Mouse (Mus musculus) erythroblast, adult 5-6 weeks (primary cell): ENCODE data around the gene Trpm3. TPM values are rescaled to one million over a fixed set of nuclear protein-coding genes. Genes with fewer than 3 reads are reported as not detected.

Source experiments
- ATAC-seq: replicated peaks from 2 replicates; pipeline ENCODE4 v1.8.0; 2016; ENCODE audit warnings: moderate number of reproducible peaks, mild to moderate bottlenecking, moderate TSS enrichment, inconsistent platforms; ENCODE audit not compliant: poor library complexity, low FRiP score, severe bottlenecking
- total RNA-seq, 2 experiments: library from RNA; stranded (forward) in 1 of 2; stranded (reverse) in 1 of 2; fragments of 150-400 nt in 1 of 2; fragments of 200-764, 138-1000 nt in 1 of 2; gene quantifications; 2 replicates each; pipeline versions ENCODE4 v1.2.3 to v1.2.4; 2015 to 2017; ENCODE audit warnings: low replicate concordance in 2 of 2

The Trpm3 gene
- total RNA-seq, 2 experiments from 2014 or later = 0.26 TPM; not detected in 1

- no peak for ATAC-seq
Observed at GRCm38 (mm10) chr19:22303021-22303951, 164.4 kb downstream of the Trpm3 start.

DNA sequence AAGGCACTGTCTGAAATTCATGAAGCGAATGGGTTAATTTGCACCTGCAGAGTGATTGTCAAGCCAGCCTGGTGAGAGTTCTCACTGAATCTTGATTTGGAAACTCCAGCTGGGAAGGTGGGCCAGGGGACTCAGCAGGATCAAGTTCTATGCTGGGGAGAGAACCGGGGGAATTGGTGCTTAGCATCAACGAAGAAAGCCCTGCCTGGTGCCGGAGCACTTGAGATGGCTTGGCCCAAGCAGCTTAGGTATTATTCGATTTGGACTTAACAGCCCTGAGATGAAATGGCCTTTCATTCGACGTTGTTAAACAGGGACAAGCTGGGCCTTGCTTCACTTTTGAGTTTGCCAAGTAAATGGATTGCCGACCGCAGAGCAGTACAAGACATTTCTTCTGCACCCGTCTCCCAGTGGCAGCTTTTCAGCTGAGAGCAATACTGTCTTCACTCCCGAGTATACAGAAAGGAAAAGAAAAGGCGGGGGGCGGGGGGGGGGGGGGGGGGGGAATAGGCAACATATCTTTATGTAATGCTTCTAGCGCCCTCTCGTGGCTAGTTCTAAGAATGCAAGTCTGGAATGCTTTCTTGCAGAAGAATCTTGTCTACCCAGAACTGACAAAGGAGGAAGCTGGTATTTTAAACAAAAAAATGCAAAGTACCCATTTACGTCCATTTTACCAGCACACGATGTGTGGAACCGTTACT lies 165.3 kb downstream of the Trpm3 start:
- no peak for ATAC-seq

GRCm38 (mm10) chr19:22308081-22308480 lies 169.2 kb downstream of the Trpm3 start:
- ATAC-seq = no peak

GRCm38 (mm10) chr19:22317306-22317705 lies 178.5 kb downstream of the Trpm3 start:
- ATAC-seq = no peak

GRCm38 (mm10) chr19:22326813-22327212 lies 188.0 kb downstream of the Trpm3 start:
- no peak for ATAC-seq

DNA sequence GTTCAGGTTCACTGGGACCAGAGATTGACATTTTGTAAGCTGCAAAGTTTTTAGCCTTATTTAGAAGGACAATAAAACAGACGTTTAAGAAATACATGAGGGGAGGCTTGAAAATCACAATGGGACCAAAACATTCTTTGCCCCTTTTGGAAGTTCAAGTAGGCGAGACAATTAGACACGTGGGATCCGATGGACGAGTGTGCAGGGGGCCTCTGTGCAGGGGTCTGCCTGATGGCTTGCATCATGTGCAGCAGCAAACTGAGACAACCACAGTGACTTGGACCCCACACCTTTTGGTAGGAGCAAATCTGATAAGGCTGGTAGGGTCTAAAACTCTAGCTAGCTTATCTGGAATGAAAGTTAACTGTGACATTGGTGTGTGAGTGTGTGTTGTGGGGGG lies 188.4 kb downstream of the Trpm3 start:
- no peak for ATAC-seq

DNA sequence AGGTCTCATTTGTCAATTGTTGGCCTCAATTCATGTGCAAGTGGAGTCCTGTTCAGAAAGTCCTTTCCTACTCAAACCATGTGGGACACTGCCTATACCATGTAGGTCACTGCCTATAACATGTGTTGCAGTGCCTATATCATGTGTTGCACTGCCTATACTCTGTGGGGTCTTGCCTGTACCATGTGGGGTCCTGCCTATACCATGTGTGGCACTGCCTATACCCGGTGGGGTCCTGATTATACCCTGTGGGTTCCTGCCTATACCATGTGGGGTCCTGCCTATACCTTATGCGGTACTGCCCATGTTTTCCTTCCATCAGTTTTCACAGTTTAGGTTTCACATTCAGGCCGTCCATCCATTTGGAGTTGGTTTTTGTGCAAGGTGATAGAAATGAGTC lies 197.4 kb downstream of the Trpm3 start:
- no peak for ATAC-seq

- no peak for ATAC-seq
Observed at GRCm38 (mm10) chr19:22337468-22337867, 198.6 kb downstream of the Trpm3 start.

DNA sequence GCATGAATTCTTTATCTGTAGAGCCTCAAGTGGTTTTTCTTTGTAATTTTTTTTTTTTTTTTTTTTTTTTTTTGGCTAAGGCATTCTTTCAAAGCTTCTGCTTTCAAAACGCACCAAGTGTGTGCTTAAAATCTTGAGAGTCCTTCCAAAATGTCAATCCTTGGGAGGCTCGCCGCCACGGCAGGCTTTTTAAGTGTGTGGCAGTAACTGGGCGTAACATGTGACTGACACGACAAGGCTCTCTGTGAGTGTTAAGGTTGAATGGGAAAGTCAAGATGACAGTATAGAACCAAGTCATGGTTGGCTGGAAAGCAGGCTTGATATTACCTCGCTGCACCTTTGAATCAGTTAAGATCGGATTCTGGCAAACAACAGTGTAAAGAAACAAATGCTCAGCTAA lies 200.1 kb downstream of the Trpm3 start:
- no peak for ATAC-seq

DNA sequence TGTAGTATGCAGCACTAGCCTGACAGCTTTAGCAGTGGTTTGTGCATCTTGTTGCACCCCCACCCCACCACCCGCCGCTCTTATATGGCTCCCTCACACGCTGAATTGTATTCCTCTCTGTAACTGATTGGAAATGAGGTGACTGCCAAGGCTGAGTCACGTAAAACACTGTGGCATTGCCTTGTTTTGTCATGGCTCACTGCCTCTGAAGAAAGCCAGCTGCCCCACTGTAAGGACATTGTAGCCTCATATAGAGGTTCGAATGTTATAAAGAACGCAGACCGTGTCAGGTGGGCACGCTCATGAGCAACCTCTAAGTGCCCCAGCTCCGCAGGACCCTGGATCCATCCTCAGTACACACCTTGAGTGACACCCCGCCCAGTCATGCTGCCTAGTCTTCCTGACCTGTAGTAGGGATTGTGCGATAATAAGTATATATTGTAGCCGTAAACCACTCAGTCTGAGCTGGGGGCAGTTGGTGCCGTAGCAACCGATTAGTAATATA lies 215.2 kb downstream of the Trpm3 start:
- no peak for ATAC-seq

- ATAC-seq = no peak
Observed at GRCm38 (mm10) chr19:22386890-22387289, 248.0 kb downstream of the Trpm3 start.

DNA sequence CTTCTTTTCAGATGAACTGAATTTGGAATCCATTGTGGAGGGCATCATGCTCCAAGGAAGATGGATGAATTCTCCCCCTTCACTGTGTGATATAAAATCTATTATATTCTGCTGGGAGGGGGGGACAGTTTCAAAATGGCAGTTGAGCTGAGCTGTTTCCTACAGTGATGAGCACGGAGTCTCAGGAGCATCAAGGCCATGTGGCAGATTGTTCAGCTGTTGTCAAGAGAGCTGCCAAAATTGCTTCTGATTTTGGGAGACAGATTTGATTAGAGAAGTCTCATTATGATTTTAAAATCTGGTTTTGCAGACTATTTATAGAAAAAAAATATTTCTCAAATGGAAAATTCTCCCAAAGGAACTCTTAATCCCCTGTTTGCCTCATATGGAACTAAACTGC lies 255.9 kb downstream of the Trpm3 start:
- no peak for ATAC-seq

GRCm38 (mm10) chr19:22404049-22404448 lies 265.2 kb downstream of the Trpm3 start:
- no peak for ATAC-seq

DNA sequence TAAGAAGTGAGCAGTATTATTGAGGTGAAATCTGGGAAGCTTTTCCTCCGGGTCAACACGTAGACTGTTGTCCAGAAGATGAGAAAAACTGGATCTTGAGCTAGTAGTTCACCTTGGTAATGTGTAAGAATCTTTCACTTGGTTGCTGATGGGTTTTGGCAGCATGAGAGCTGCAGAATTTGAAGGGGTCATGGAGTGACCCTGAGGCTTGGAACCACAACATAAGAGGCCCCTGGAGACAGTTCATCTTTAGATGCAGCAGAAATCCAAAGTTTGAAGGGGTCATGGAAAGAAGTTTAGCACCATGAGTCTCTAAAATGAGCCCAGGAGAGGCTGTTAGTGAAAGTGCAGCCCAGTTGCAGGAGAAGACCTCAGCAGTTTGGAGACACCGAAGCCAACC lies 279.4 kb downstream of the Trpm3 start:
- ATAC-seq = no peak

DNA sequence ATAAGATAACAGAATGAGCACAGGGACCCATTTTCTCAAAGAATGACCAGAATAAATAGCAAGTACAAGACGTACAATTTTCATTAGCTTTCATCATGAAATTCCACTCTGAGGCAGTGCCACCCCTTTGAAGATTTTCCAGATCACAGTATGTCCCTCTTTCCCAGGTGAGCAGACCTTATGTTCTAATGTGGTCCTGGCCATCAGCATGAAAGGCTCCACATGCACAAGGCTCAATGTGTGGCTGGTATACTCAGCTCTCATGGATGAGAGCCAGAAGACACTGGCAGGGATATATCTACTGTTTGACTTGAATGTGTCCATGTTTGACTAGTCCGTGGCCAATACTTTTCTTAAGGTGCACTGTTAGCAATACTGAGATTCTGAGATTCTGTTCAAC lies 298.4 kb downstream of the Trpm3 start:
- ATAC-seq = no peak

DNA sequence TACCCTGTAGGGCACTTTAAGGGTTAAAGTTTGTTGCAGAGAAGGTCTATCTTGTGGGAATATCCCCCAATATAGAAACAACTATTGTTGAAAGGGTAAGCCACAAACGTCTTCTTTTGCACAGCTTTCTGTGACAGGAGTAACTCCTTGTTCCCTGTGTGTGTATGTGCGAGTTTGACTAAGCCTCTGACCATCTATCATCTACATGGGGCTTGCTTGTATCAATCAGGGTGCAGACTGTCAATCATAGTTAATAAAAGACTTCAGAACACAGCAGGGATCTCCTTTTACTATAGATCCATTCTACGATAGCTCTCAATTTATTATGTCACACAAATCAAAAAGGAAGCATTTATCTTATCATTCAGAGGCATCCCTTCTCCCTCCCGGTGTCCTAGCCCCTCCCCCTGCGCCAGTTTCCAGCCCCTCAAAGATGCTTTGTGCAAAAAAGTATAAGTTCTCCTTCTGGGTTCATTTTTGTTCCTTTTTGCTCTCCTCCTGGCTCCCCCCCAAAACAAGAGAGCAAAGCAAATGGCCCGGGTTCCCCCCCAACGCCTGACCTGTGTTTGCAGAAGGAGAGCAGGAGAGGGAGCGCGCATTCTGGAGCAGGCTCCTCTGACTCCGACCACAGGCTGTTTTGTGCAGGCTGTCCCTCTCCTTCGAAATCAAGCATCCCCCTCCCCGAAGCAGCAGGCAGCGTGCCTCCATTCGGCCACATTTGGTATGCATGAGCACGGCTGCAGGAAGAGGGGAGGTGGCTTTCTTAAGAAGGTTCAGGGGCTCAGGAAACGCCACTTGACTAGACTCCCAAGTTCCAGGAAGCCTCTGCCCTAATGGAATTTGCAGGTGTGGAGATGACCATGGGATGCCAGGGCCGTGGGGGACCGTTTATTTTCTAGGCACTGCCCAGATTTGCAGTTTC lies 308.8 kb downstream of the Trpm3 start:
- no peak for ATAC-seq

DNA sequence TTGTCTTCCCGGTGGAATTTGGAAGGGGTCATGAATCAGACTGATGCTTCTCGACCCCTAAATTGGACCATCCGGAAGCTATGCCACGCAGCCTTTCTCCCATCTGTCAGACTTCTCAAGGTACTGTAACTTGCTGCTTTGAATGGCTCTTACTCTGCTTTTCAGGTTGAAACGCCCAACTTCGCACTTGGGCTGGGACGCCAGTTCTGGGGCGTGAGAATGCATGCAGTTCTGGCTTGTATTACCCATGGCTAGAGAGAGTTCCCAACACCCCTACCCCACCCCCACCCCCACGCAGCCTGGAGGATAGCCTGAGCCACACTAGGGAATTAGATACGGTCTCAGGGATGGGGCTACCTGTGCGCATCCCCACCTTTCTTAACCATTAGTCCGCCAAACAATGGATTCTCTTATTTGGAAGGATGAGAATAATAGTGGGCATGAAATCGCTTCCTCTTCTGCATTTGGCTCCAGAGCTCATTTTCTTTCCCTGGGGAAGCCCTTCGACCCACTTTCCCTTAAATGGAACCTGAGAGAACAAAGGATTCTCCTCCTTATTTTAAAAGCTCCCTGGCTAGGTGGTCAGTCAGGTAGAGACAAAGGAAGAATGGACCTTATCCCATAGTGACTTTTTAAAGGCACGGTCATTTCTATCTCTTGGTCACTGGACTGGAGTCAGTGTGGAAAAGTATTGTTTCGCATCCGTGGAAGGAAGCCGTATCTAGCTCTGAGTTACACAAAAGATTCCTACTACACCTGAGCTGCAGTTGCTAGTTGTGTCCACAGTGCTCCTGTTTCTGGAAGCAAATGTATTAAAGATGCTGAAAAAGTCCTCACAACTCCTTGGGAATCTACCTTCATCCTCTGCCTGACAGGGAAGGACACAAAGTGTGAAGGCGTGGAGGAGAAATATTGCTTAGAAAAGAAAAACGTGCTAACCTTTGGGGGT lies 309.8 kb downstream of the Trpm3 start:
- ATAC-seq = no peak

DNA sequence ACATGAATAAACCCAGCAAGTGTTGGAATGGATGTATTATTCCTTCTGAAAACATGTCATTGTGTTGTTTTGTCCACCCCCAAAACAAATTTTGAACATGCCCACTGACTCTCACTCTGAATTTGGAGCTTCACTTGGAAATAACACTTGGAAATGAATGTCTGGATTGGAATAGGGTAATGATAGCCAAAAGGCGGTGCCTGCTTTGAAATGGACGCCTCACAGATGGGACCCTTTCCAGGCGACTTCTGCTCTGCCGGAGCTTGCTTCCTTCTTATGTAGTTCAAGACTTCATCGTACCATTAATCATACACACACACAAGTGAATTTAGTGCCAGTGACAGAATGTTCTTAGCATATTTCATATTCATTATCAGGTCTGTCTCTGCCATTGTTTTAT lies 312.4 kb downstream of the Trpm3 start:
- ATAC-seq = no peak

DNA sequence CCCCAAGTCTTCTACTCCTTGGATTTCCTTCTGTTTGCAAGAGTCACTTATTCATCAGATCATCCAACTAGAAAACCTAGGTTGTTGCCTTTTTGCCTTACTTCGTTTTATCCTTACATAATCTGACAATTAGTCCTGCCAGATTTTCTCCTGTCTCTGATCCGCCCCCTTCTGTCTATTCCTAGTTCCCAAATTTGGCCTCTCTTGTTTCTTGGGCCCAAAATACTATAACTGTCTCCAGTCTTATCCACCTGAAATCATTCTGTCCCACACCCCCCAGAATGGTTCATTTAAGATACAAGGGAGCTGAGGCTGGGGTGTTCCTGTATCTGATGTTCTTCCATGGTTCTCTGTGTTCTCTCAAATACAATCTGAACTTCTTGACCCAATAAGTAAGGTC lies 318.1 kb downstream of the Trpm3 start:
- no peak for ATAC-seq
